Mouse (Mus musculus): ENCODE data around the gene Ncl. TPM values are rescaled to one million over a fixed set of nuclear protein-coding genes. Genes with fewer than 3 reads are reported as not detected.

The Ncl gene
- polyA plus RNA-seq, 1 experiment from 2014 or later = 475 TPM

DNA sequence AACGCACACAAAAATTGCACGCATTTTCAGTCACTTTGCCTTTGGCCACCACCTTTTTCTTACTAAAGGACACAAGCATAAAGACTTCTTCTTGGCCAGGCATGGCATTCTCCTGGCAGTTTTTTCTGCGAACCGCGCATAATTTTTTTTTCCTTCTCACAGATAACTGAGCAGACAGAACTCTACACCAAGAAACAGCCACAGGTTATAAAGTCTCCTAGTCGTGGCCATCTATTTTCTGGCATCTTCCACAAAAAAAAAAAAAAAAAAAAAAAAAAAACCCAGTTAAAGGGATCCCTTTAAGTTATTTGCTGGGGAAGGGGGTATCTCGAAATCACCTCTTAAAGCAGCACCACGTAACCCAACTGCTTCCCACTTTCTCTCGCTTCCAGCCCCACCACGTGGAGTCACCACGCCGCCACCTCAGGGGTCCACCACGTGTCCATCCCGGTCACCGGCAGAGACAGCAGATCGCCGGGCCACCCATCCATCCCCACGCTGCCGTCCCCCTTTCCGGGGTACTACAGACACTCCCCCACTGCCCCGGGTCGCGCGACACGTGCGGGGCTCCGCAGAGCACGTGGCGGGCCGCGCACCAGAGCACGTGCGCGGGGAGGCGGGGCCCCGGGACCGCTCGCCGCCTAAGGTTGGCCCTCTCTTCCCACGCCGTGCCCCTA is 833 bp downstream of the Ncl start:
- Histone ChIP-seq H3K4me1 (peaks cover 23% of the 10 kb centered on the region), H3K4me3 (peak overlapping the region; percentile 90), H3K4me2 (replicated peaks) (peak overlapping the region; percentile 74), H3K27ac (peak overlapping the region; percentile 99), H3K27me3 (no peaks in the 10 kb centered on the region), H3K9me3 (no peaks in the 10 kb centered on the region), H3K36me3 (peaks cover 41% of the 10 kb centered on the region), H3K9ac (peak overlapping the region; percentile 94)
- ATAC-seq (ENCODE audit: insufficient number of reproducible peaks, insufficient read depth, low FRiP score, low TSS enrichment) = no peak; the same call in none of the 2 replicates
- WGBS = under 1% methylated on average over 41 of the region's 41 CpGs

DNA sequence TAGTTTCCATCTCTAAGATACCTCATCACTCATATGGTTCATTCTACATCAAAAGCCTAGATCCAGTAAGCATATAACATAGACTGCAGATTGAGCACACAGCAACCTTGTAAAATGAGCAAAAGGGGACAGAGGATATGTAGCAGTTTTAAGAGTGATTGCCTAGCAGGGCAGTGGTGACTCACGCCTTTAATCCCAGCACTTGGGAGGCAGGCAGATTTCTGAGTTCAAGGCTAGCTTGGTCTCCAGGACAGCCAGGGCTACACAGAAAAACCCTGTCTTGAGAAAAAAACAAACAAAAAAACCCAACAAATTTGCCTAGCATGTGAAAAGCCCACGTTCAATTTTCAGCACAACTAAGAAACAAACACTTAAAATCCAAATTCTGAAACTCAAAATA is 5.0 kb downstream of the Ncl start:
- no peak overlapping the region for H3K4me3 ChIP-seq
- no peaks in the 10 kb centered on the region for H3K9me3 ChIP-seq
- H3K27ac ChIP-seq = no peak overlapping the region
- H3K27me3 ChIP-seq = no peaks in the 10 kb centered on the region
- 83% methylated on average over 2 of the region's 2 CpGs for WGBS
- H3K4me2 ChIP-seq (replicated peaks) = no peak overlapping the region
- H3K9ac ChIP-seq = no peak overlapping the region
- peaks cover 81% of the 10 kb centered on the region for H3K36me3 ChIP-seq
- H3K4me1 ChIP-seq = peaks cover 13% of the 10 kb centered on the region; the same call in 1 of the 2 replicates
- no peak for ATAC-seq (ENCODE audit: insufficient number of reproducible peaks, insufficient read depth, low FRiP score, low TSS enrichment)

DNA sequence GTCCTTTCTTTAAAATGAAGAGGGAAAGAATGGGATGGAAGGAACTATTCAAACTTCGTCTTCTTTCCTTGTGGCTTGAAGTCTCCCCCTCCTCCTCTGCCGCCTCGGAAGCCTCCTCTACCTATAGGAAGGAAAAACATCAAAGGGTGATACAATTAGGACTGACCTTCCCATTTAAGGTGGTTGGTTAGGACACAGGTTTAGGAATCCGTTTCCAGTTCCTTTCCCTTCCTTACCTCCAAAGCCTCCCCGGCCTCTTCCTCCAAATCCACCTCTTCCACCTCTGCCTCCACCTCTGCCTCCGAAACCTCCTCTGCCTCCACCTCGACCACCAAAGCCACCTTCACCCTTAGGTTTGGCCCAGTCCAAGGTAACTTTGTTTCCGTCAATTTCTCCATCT is 8.6 kb downstream of the Ncl start:
- no peak overlapping the region for H3K9ac ChIP-seq
- no peaks in the 10 kb centered on the region for H3K4me1 ChIP-seq
- H3K27me3 ChIP-seq = no peaks in the 10 kb centered on the region
- no peak for ATAC-seq (ENCODE audit: insufficient number of reproducible peaks, insufficient read depth, low FRiP score, low TSS enrichment)
- peaks cover 81% of the 10 kb centered on the region for H3K36me3 ChIP-seq
- H3K4me2 ChIP-seq (replicated peaks) = no peak overlapping the region
- no peak overlapping the region for H3K27ac ChIP-seq
- H3K4me3 ChIP-seq = no peak overlapping the region
- 85% methylated on average over 8 of the region's 8 CpGs for WGBS
- H3K9me3 ChIP-seq = no peaks in the 10 kb centered on the region

DNA sequence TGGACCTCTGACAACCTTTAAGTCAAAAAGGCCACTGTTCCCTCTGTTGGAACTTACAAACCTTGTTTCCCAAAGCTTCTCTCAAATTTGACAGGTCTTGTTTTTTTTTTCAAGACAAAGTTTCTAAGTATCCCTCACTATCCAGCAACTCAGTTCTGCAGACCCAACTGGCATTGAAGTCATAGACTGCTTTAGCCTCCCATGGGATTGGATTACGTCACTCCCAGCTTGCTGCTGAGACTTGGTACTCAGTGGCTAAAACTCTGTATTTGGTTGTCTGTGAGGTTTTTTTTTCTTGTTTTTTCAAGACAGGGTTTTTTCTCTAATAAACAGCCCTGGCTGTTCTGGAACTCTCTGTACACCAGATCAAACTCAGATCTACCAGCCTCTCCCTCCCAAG is 9.5 kb downstream of the Ncl start:
- WGBS = 84% methylated on average over 1 of the region's 1 CpGs
- H3K36me3 ChIP-seq = peaks cover 75% of the 10 kb centered on the region
- ATAC-seq (ENCODE audit: insufficient number of reproducible peaks, insufficient read depth, low FRiP score, low TSS enrichment) = no peak

DNA sequence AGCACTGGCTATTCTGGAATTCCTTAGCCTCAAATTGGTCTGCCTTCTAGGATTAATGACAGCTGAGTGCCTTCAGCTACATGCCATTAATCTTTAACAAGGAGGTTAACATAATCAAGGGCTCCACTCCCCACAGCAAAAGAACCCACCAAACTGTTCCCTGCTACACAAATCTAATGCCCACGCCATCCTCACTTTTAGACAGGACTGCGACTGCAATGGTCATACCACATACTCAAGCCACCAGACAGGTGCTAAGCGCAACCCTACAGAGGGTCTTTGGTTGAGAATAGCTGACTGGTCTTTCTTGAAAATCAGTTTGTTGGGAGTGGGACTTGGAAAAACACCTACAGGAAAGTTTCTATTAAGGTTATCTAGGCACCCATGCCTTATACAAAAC is 10.0 kb downstream of the Ncl start:
- no peaks in the 10 kb centered on the region for H3K4me1 ChIP-seq
- no peak for ATAC-seq (ENCODE audit: insufficient number of reproducible peaks, insufficient read depth, low FRiP score, low TSS enrichment)
- no peak overlapping the region for H3K4me3 ChIP-seq
- H3K9ac ChIP-seq = no peak overlapping the region
- H3K4me2 ChIP-seq (replicated peaks) = no peak overlapping the region
- WGBS = 85% methylated on average over 3 of the region's 3 CpGs
- H3K36me3 ChIP-seq = peaks cover 70% of the 10 kb centered on the region
- H3K27me3 ChIP-seq = no peaks in the 10 kb centered on the region
- H3K9me3 ChIP-seq = no peaks in the 10 kb centered on the region
- no peak overlapping the region for H3K27ac ChIP-seq

More for the DNA sequence above, 9.5 kb downstream of the Ncl start:
- H3K9me3 ChIP-seq = no peaks in the 10 kb centered on the region
- no peaks in the 10 kb centered on the region for H3K4me1 ChIP-seq
- H3K27ac ChIP-seq = no peak overlapping the region
- no peaks in the 10 kb centered on the region for H3K27me3 ChIP-seq
- H3K4me3 ChIP-seq = no peak overlapping the region
- H3K9ac ChIP-seq = no peak overlapping the region
- H3K4me2 ChIP-seq (replicated peaks) = no peak overlapping the region

DNA sequence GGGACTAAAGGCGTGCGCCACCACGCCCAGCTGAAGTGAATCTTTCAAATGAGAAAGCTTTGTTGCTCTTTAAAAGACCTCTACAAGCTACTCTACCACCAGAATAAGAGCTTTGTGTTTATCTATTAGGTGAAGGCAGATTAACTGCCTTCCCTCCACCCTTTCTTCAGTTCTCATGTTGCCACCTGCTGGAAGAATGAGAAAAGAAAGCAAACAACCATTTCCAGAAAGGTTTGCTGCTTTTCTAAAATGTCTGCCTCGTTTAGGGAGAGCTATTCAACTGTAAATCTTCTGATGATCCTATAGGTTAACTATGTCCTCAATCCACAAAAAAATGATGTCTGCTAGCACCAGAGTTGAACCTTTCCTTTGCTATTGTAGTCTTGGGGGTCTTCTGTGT is 10.4 kb downstream of the Ncl start:
- H3K27me3 ChIP-seq = no peaks in the 10 kb centered on the region
- H3K4me3 ChIP-seq = no peak overlapping the region
- H3K4me2 ChIP-seq (replicated peaks) = no peak overlapping the region
- ATAC-seq (ENCODE audit: insufficient number of reproducible peaks, insufficient read depth, low FRiP score, low TSS enrichment) = no peak
- H3K4me1 ChIP-seq = no peaks in the 10 kb centered on the region
- no peak overlapping the region for H3K9ac ChIP-seq
- peaks cover 66% of the 10 kb centered on the region for H3K36me3 ChIP-seq
- no peaks in the 10 kb centered on the region for H3K9me3 ChIP-seq
- no peak overlapping the region for H3K27ac ChIP-seq
- 76% methylated on average over 4 of the region's 4 CpGs for WGBS

DNA sequence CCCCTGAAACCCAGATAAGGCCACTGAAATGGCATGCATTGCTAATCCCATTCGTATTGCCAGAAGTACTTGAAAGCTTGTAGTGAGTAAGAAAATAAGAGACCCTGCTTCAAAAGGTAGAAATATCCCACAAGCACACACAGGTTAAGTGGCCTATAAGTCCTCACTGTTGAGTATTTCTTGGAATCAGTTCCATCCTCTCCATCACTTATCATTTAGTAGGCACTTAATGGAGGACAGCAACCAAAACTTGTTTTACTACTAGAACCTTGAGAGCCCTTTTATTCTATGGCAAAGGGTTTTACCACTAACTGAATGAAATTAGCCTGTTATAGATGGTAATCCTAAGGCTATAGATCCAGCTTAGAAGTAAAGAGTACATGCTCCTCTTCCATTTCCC is 11.1 kb downstream of the Ncl start:
- Histone ChIP-seq H3K27me3 (no peaks in the 10 kb centered on the region), H3K4me2 (replicated peaks) (no peak overlapping the region), H3K27ac (no peak overlapping the region), H3K36me3 (peaks cover 59% of the 10 kb centered on the region), H3K9ac (no peak overlapping the region), H3K9me3 (no peaks in the 10 kb centered on the region), H3K4me3 (no peak overlapping the region), H3K4me1 (no peaks in the 10 kb centered on the region)
- WGBS = 64% methylated on average over 1 of the region's 1 CpGs
- no peak for ATAC-seq (ENCODE audit: insufficient number of reproducible peaks, insufficient read depth, low FRiP score, low TSS enrichment)

DNA sequence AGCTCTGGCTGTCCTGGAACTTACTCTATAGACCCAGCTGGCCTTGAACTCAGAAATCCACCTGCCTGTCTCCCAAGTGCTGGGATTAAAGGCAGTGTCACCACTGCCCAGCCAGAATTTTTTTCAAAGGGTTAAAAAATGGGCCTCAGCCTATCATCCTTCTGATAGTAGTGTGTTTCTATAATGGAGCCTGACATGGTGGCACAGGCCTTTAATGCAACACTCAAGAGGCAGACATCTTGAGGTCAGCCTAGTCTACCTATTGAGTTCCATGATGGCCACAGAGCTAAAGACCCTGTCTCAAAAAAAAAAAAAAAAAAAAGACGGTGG is 11.5 kb downstream of the Ncl start:
- ATAC-seq (ENCODE audit: insufficient number of reproducible peaks, insufficient read depth, low FRiP score, low TSS enrichment) = no peak
- Histone ChIP-seq H3K9me3 (no peaks in the 10 kb centered on the region), H3K27ac (no peak overlapping the region), H3K4me3 (no peak overlapping the region), H3K27me3 (no peaks in the 10 kb centered on the region), H3K4me1 (no peaks in the 10 kb centered on the region), H3K9ac (no peak overlapping the region), H3K4me2 (replicated peaks) (no peak overlapping the region), H3K36me3 (peaks cover 57% of the 10 kb centered on the region)
- 53% methylated on average over 1 of the region's 1 CpGs for WGBS

DNA sequence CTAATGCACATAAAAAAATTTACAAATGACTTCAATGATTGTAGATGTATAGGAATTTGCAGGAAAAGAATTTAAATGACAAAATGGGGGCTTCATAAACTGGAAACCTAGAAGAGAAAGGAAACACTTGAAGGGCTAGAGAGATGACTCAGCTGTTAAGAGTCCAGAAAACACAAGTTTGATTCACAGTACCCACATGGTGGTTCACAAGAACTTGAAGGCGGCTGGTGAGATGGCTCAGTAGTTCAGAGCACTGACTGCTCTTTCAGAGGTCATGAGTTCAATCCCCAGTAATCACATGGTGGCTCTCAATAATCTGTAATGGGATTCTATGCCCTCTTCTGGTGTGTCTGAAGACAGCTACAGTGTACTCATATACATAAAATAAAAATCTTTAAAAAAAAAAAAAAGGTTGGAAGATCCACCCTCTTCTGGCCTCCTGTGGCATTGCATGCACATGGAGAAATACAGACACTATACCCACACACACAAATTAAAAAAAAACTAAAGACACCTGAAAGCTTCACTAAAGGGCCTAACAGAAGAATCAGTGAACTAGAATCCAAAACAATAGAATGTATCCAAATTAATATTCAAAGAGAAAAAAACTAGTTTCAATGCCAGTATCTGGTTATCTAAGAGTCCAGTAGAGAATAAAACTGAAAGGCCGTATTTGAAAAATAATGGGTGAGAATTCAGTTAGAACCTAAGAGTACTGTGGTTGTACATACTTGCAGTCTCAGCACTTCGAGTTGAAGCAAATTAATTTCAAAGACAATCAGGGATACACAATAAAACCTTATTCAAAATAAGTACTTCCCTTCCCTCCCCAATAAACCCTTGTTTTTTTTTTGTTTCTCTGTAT is 12.1 kb downstream of the Ncl start:
- WGBS = 81% methylated on average over 3 of the region's 3 CpGs
- ATAC-seq (ENCODE audit: insufficient number of reproducible peaks, insufficient read depth, low FRiP score, low TSS enrichment) = no peak
- H3K27ac ChIP-seq = no peak overlapping the region
- H3K4me1 ChIP-seq = no peaks in the 10 kb centered on the region
- peaks cover 51% of the 10 kb centered on the region for H3K36me3 ChIP-seq
- no peaks in the 10 kb centered on the region for H3K27me3 ChIP-seq
- H3K4me3 ChIP-seq = no peak overlapping the region
- H3K9me3 ChIP-seq = no peaks in the 10 kb centered on the region
- no peak overlapping the region for H3K9ac ChIP-seq
- H3K4me2 ChIP-seq (replicated peaks) = no peak overlapping the region

DNA sequence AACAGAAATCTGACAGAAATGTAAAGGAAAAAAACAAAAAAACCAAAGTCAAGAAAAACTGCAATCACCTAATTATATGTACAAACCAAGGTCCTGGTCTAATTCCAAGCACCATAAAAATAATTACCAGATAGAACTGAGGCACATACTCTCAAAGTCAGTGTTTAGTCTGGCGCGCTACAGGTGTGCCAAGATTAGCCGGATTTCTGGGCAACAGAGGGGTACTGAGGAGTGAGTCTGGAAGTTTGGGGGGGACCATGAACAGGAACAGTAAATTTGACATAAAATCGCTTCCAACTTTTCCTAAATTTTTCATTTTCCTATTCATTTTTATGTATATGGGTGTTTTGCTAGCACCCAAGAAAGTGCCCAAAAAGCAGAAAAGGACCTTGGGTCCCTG is 13.2 kb downstream of the Ncl start:
- no peak for ATAC-seq (ENCODE audit: insufficient number of reproducible peaks, insufficient read depth, low FRiP score, low TSS enrichment)
- no peak overlapping the region for H3K27ac ChIP-seq
- no peaks in the 10 kb centered on the region for H3K4me1 ChIP-seq
- H3K4me2 ChIP-seq (replicated peaks) = no peak overlapping the region
- H3K36me3 ChIP-seq = peaks cover 40% of the 10 kb centered on the region
- no peaks in the 10 kb centered on the region for H3K27me3 ChIP-seq
- H3K4me3 ChIP-seq = no peak overlapping the region
- H3K9me3 ChIP-seq = no peaks in the 10 kb centered on the region
- H3K9ac ChIP-seq = no peak overlapping the region
- 95% methylated on average over 4 of the region's 4 CpGs for WGBS

DNA sequence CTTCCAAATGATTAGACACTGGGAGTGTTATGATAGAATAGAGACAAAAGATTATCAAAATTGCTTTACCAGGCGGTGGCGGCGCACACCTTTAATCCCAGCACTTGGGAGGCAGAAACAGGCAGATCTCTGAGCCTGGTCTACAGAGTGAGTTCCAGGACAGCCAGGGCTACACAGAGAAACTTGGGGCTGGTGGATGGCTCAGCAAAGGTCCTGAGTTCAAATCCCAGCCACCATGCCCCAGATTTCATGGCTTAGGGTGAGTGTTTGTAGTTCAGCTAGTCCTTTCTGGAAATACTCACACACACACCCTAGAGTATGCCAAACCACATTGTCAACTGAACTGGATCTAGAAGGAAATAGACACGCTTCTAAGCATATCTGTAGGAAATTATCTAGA is 14.1 kb downstream of the Ncl start:
- Histone ChIP-seq H3K4me3 (no peak overlapping the region), H3K4me2 (replicated peaks) (no peak overlapping the region), H3K4me1 (no peaks in the 10 kb centered on the region), H3K36me3 (peaks cover 31% of the 10 kb centered on the region), H3K27ac (no peak overlapping the region), H3K9me3 (no peaks in the 10 kb centered on the region), H3K27me3 (no peaks in the 10 kb centered on the region), H3K9ac (no peak overlapping the region)
- ATAC-seq (ENCODE audit: insufficient number of reproducible peaks, insufficient read depth, low FRiP score, low TSS enrichment) = no peak
- WGBS = 89% methylated on average over 4 of the region's 4 CpGs

Data from embryonic facial prominence, embryonic 12.5 days (tissue).